Mouse (Mus musculus) kidney, postnatal 0 days (tissue): Measurements from ENCODE around the gene Tmem63b. TPM values are rescaled to one million over a fixed set of nuclear protein-coding genes. Genes with fewer than 3 reads are reported as not detected.

Experiments
- ATAC-seq: fragments of 200-750 bp; cut with Nextera tagmentation; replicated peaks from 2 replicates; pipeline ENCODE4 v1.8.0; 2017; ENCODE audit warnings: low read depth, moderate number of reproducible peaks, moderate TSS enrichment, moderate library complexity; ENCODE audit not compliant: low FRiP score
- DNase-seq: peaks from one replicate; pipeline ENCODE4 v3.0.0-alpha.2; 2016; ENCODE audit warnings: low spot score
- H3K27ac ChIP-seq: fragments of 300-500 bp; sonication (generic); 2 replicates; pipeline ENCODE4 v1.5.1; 2014; ENCODE audit warnings: mild to moderate bottlenecking
- H3K27me3 ChIP-seq: fragments of 300-500 bp; sonication (generic); 2 replicates; pipeline ENCODE4 v1.6.1; 2014; ENCODE audit warnings: low read length, mixed read lengths; ENCODE audit not compliant: insufficient read depth
- H3K36me3 ChIP-seq: fragments of 300-500 bp; sonication (generic); 2 replicates; pipeline ENCODE4 v1.6.1; 2014; ENCODE audit warnings: low read length, mixed read lengths; ENCODE audit not compliant: insufficient read depth
- H3K4me1 ChIP-seq: fragments of 300-500 bp; sonication (generic); replicated peaks from 2 replicates; pipeline ENCODE4 v1.6.1; 2014; ENCODE audit warnings: antibody characterized with exemption, low read length, mixed read lengths; ENCODE audit not compliant: insufficient read depth
- H3K4me2 ChIP-seq: fragments of 300-500 bp; sonication (generic); 2 replicates; pipeline ENCODE4 v1.6.1; 2014; ENCODE audit warnings: mild to moderate bottlenecking, low read length, moderate library complexity, mixed read lengths
- H3K4me3 ChIP-seq: fragments of 300-500 bp; sonication (generic); replicated peaks from 2 replicates; pipeline ENCODE4 v1.5.1; 2014; ENCODE audit warnings: low read depth, low read length
- H3K9ac ChIP-seq: fragments of 300-500 bp; sonication (generic); 2 replicates; pipeline ENCODE4 v1.6.1; 2014; ENCODE audit warnings: low read depth, low read length
- H3K9me3 ChIP-seq: fragments of 300-500 bp; sonication (generic); replicated peaks from 2 replicates; pipeline ENCODE4 v1.6.1; 2016; ENCODE audit warnings: low read length, inconsistent platforms, mixed read lengths
- CTCF ChIP-seq: IDR thresholded peaks from 2 replicates; pipeline ENCODE4 v1.5.1; 2016; ENCODE audit warnings: antibody characterized with exemption, low read depth, mild to moderate bottlenecking, moderate library complexity
- WGBS: fragments of 180-500 bp; shearing (Covaris S2); extraction: QIAGEN DNeasy Blood & Tissue Kit; methylation state at CpG from one replicate; pipeline ENCODE4 v1.1.7; 2014; 5-methylcytosine and 5-hydroxymethylcytosine counted together
- polyA plus RNA-seq: library from polyadenylated mRNA; unstranded; fragments of >200 nt; fragmentation: Nextera tagmentation; extraction: Ambion mirVana; gene quantifications from 2 replicates; pipeline ENCODE4 v1.2.1, GENCODE M21; 2015

Tmem63b gene
- polyA plus RNA-seq, 1 experiment from 2014 or later = 29.6 TPM

DNA sequence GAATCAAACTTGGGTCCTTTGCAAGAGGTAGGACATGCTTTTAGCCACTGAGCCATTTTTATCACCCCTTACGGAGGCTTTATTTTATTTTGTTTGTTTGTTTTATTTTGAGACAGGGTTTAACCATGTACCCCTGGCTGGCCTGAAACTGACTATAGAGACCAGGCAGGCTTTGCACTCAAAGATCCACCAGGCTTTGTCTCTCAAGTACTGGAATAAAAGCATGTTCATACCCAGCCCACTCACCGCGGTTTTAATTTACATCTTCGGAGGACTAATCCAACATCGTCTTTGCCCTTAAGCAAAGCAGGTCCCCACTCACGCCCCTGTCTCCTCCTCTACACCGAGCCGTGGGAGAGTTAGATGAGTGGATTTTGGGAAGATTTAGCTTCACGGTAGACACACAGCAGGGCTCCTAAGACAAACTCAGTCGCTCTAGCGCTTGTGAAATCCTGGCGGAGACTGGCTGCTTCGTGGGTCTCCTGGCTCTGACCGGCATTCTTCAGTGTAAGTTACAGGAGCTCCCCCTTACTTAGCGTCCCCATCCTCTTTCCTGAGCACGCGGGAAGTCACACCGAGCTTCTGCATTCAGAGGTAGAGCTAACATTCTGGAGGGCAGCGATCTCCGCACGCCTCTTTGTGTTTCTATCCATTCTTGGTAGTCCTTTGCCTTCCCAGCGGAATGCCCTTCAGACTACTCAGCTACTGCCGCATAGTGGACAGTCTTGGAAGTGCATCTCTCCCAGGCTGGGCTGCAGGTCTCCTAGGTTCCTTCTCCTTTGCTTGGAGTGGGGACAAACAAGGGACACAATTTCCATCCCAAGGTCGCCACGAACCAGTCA is 37.2 kb upstream of the Tmem63b start:
- peak overlapping the region; percentile 47; the same call in 1 of the 2 replicates for H3K27ac ChIP-seq
- peak; percentile 46; the same call in 1 of the 2 replicates for ATAC-seq

DNA sequence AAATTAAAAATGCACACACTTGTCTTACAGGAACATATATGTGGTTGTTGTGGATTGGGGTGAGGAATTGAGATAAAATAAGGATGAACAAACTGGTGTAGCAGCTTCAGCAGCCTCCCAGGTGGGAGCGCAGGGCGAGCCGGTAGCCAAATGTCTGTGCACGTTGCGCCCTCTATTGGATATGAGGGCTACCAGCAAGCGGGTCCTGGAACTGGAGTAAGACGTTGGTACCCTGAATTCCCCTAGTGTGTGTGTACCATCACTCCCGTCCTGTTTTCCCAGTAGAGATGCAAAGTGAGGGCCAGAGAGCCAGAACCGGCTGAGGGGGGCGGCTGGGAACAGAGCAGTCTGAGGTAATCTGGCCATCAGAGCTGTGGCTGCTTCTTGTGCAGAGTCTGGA is 31.6 kb upstream of the Tmem63b start:
- Histone ChIP-seq H3K4me1 (0 out of 2 replicates have a peak, but pooled peaks cover 4% of the 10 kb centered on the region), H3K36me3 (no peaks in the 10 kb centered on the region), H3K9ac (no peak overlapping the region), H3K27me3 (no peaks in the 10 kb centered on the region), H3K27ac (no peak overlapping the region), H3K4me3 (no peak overlapping the region), H3K9me3 (no peaks in the 10 kb centered on the region), H3K4me2 (no peak overlapping the region)
- peak; percentile 82 for TF ChIP-seq CTCF
- DNase-seq = peak; percentile 80
- WGBS = 12% methylated on average over 10 of the region's 10 CpGs
- ATAC-seq = peak; percentile 23; the same call in 1 of the 2 replicates

More for the DNA sequence above, 37.2 kb upstream of the Tmem63b start:
- H3K4me3 ChIP-seq = peak overlapping the region; percentile 42
- H3K4me2 ChIP-seq = peak overlapping the region; percentile 82
- no peaks in the 10 kb centered on the region for H3K36me3 ChIP-seq
- DNase-seq = peak; percentile 91
- H3K9me3 ChIP-seq = no peaks in the 10 kb centered on the region
- H3K27me3 ChIP-seq = no peaks in the 10 kb centered on the region
- peak; percentile 97 for TF ChIP-seq CTCF
- 2% methylated on average over 25 of the region's 25 CpGs for WGBS
- no peaks in the 10 kb centered on the region for H3K4me1 ChIP-seq
- H3K9ac ChIP-seq = peak overlapping the region; percentile 66

DNA sequence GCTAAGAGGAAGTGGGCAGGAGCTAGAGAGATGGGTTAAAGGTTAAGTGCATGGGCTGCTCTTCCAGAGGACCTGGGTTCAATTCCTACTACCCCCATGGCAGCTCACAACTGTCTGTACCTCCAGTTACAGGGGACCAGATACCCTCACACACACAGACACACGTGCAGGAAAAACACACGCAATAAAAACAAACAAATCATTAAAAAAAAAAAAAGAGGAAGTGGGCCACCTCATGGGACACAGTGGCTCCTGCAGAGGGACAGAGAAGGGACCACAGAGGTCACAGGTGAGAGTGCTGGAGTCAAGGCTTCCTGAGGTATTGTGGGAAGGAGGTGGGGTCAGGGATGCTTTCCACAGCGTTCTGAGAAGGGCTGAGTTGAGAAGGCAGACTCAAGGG is 24.8 kb upstream of the Tmem63b start:
- Histone ChIP-seq H3K9me3 (no peaks in the 10 kb centered on the region), H3K36me3 (no peaks in the 10 kb centered on the region), H3K4me2 (no peak overlapping the region), H3K4me3 (no peak overlapping the region), H3K9ac (no peak overlapping the region), H3K4me1 (no peaks in the 10 kb centered on the region), H3K27ac (no peak overlapping the region), H3K27me3 (no peaks in the 10 kb centered on the region)
- no peak for ATAC-seq
- 50% methylated on average over 3 of the region's 3 CpGs for WGBS
- TF ChIP-seq CTCF = no peak
- DNase-seq = no peak

DNA sequence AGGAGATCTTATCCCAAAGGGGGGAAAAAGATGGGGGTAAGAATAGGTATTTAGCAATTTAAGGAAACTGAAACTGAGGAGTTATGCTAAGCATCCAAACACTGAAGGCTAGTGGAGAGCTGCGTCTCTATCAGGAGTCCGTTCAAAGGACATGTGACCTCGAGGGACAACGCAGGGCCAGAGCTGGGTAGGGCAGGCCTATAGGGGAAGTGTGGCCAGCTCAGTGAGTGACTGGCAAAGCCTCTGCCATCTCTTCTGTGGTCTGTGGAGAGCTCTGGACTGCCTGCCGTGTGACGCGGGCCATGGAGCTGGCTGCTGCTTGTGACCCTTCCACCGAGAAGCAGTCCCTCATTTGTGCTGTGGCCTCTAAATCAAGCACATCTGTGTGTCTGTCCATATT is 23.7 kb upstream of the Tmem63b start:
- no peak for ATAC-seq
- H3K27ac ChIP-seq = no peak overlapping the region
- no peak for TF ChIP-seq CTCF
- H3K27me3 ChIP-seq = no peaks in the 10 kb centered on the region
- WGBS = 74% methylated on average over 8 of the region's 8 CpGs
- no peak overlapping the region for H3K4me2 ChIP-seq
- DNase-seq = no peak
- no peaks in the 10 kb centered on the region for H3K9me3 ChIP-seq
- no peak overlapping the region for H3K9ac ChIP-seq
- no peak overlapping the region for H3K4me3 ChIP-seq
- no peaks in the 10 kb centered on the region for H3K4me1 ChIP-seq
- H3K36me3 ChIP-seq = no peaks in the 10 kb centered on the region

DNA sequence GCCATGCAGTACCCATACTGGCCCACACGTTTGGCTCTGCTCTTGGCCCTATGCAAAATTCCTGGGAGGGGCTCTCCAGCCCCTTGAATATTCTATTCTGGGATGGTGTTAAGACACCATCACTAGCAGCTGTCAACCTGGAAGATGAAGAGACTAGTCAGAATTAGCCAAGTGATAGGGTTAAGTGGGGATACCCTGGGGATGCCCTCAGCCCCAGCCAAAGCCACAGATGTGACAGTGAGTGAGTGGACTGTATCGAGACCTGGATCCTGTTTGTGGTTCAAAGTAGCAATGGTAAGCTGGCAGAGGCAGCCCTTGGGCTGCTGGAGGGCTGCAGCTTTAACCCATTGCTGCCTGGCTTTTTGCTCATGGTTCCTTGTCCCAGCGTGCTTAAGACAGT is 23.1 kb upstream of the Tmem63b start:
- no peak for ATAC-seq
- H3K9ac ChIP-seq = no peak overlapping the region
- H3K27me3 ChIP-seq = no peaks in the 10 kb centered on the region
- no peak for DNase-seq
- H3K4me1 ChIP-seq = no peaks in the 10 kb centered on the region
- WGBS = 49% methylated on average over 3 of the region's 3 CpGs
- no peaks in the 10 kb centered on the region for H3K36me3 ChIP-seq
- no peak for TF ChIP-seq CTCF
- H3K9me3 ChIP-seq = no peaks in the 10 kb centered on the region
- no peak overlapping the region for H3K4me3 ChIP-seq
- H3K4me2 ChIP-seq = no peak overlapping the region
- no peak overlapping the region for H3K27ac ChIP-seq

DNA sequence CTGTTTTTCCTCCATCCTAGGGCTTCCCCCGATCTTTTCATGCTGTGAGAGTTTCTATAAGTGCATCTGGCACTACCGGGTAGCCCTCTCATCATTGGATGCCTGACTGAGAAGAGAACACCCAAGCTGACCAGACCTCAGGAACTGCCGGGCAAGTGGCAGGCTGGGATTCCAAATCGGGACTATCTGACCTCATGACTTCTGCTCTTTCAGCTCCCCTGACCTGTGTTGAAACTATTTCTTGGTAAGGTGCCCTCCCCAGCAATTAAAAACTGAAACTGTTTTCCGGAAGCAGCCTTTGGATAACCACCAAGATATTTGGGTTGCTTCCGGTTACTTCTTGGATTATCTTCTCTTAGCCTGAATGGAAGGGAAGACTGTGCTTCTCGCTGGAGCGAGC is 21.5 kb upstream of the Tmem63b start:
- Histone ChIP-seq H3K4me1 (no peaks in the 10 kb centered on the region), H3K4me2 (no peak overlapping the region), H3K4me3 (no peak overlapping the region), H3K27me3 (no peaks in the 10 kb centered on the region), H3K9ac (no peak overlapping the region), H3K9me3 (no peaks in the 10 kb centered on the region), H3K27ac (no peak overlapping the region), H3K36me3 (no peaks in the 10 kb centered on the region)
- DNase-seq (no peak), ATAC-seq (no peak)
- 77% methylated on average over 7 of the region's 8 CpGs for WGBS
- no peak for TF ChIP-seq CTCF
